Mouse (Mus musculus) midbrain, postnatal 0 days (tissue): ENCODE measurements around the gene Skida1. TPM values are rescaled to one million over a fixed set of nuclear protein-coding genes. Genes with fewer than 3 reads are reported as not detected.

Source experiments
- ATAC-seq: fragments of 200-750 bp; cut with Nextera tagmentation; 2 replicates; pipeline ENCODE4 v1.8.0; 2017; ENCODE audit warnings: moderate number of reproducible peaks, mild to moderate bottlenecking, moderate TSS enrichment, moderate library complexity; ENCODE audit not compliant: low FRiP score
- DNase-seq: peaks from one replicate; pipeline ENCODE4 v3.0.0-alpha.2; 2015; ENCODE audit warnings: low spot score
- H3K27ac ChIP-seq: fragments of 300-500 bp; sonication (generic); 2 replicates; pipeline ENCODE4 v1.5.1; 2014; ENCODE audit warnings: low read depth, mild to moderate bottlenecking, low read length, mixed read lengths
- H3K27me3 ChIP-seq: fragments of 300-500 bp; sonication (generic); 2 replicates; pipeline ENCODE4 v1.6.1; 2014; ENCODE audit warnings: low read length, control low read depth, mixed read lengths; ENCODE audit not compliant: insufficient read depth
- H3K36me3 ChIP-seq: fragments of 300-500 bp; sonication (generic); 2 replicates; pipeline ENCODE4 v1.6.1; 2014; ENCODE audit warnings: low read length, control low read depth, mixed read lengths; ENCODE audit not compliant: insufficient read depth
- H3K4me1 ChIP-seq: fragments of 300-500 bp; sonication (generic); 2 replicates; pipeline ENCODE4 v1.6.1; 2014; ENCODE audit warnings: mild to moderate bottlenecking, control low read depth, antibody characterized with exemption, low read length, mixed read lengths; ENCODE audit not compliant: insufficient read depth
- H3K4me2 ChIP-seq: fragments of 300-500 bp; sonication (generic); 2 replicates; pipeline ENCODE4 v1.6.1; 2014; ENCODE audit warnings: low read depth, mild to moderate bottlenecking, low read length, mixed read lengths; ENCODE audit not compliant: poor library complexity, severe bottlenecking
- H3K4me3 ChIP-seq: fragments of 300-500 bp; sonication (generic); 2 replicates; pipeline ENCODE4 v1.5.1; 2014; ENCODE audit warnings: low read depth, mild to moderate bottlenecking, low read length, moderate library complexity
- H3K9ac ChIP-seq: fragments of 300-500 bp; sonication (generic); replicated peaks from 2 replicates; pipeline ENCODE4 v1.6.1; 2014; ENCODE audit warnings: mild to moderate bottlenecking, low read length, moderate library complexity, mixed read lengths; ENCODE audit not compliant: poor library complexity, severe bottlenecking
- H3K9me3 ChIP-seq: fragments of 300-500 bp; sonication (generic); 2 replicates; pipeline ENCODE4 v1.6.1; 2016; ENCODE audit warnings: low read length, control low read depth
- CTCF ChIP-seq: IDR thresholded peaks from 2 replicates; pipeline ENCODE4 v1.5.1; 2016; ENCODE audit warnings: antibody characterized with exemption, mild to moderate bottlenecking
- WGBS: fragments of 180-500 bp; shearing (Covaris S2); extraction: QIAGEN DNeasy Blood & Tissue Kit; methylation state at CpG from one replicate; pipeline ENCODE4 v1.1.7; 2014; 5-methylcytosine and 5-hydroxymethylcytosine counted together
- polyA plus RNA-seq: library from polyadenylated mRNA; unstranded; fragments of >200 nt; fragmentation: Nextera tagmentation; extraction: Ambion mirVana; gene quantifications from 2 replicates; pipeline ENCODE4 v1.2.1, GENCODE M21; 2015
- total RNA-seq: library from RNA; depleted of rRNA; stranded (reverse); fragments of >200 nt; gene quantifications from 2 replicates; pipeline ENCODE4 v1.2.3, GENCODE M21; 2014

Gene Skida1
- total and polyA plus RNA-seq, 2 experiments from 2014 or later = 4.3 to 12.1 TPM

DNA sequence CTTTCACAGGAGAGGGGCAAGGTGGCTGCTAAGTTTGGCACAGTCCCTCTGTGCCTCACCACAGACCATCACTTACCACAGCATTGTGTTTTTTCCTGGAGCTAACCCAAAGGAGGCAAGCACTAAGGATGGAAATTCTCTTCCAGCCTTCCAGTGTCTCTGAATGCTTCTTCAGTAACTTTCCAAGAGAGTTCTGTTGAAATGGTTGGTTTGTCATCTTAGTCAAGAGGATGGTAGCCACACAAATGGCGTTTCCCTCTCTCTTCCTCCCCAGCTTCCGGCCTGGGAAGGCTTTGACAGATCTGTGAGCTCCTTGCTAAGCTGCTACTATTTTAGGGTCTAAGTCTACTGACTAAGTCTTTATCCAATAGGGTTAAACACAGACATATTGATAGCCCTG lies 11.4 kb downstream of the Skida1 start, which contains the start of gene A930004D18Rik:
TSS of gene A930004D18Rik (minus strand) at position 247 of the 400 bp plus-strand sequence.
- no peak within 1 kb of the TSS for H3K4me3 ChIP-seq
- no peak for ATAC-seq
- peaks cover 7% of the 10 kb centered on the region; the same call in 1 of the 2 replicates for H3K4me1 ChIP-seq
- no peak for DNase-seq
- H3K9ac ChIP-seq = no peak within 1 kb of the TSS
- no peak for TF ChIP-seq CTCF
- H3K36me3 ChIP-seq = no peaks in the 10 kb centered on the region
- H3K4me2 ChIP-seq = no peak within 1 kb of the TSS
- 78% methylated on average over 2 of the region's 2 CpGs for WGBS
- no peak within 1 kb of the TSS for H3K27ac ChIP-seq
- no peaks in the 10 kb centered on the region for H3K27me3 ChIP-seq
- no peaks in the 10 kb centered on the region for H3K9me3 ChIP-seq

DNA sequence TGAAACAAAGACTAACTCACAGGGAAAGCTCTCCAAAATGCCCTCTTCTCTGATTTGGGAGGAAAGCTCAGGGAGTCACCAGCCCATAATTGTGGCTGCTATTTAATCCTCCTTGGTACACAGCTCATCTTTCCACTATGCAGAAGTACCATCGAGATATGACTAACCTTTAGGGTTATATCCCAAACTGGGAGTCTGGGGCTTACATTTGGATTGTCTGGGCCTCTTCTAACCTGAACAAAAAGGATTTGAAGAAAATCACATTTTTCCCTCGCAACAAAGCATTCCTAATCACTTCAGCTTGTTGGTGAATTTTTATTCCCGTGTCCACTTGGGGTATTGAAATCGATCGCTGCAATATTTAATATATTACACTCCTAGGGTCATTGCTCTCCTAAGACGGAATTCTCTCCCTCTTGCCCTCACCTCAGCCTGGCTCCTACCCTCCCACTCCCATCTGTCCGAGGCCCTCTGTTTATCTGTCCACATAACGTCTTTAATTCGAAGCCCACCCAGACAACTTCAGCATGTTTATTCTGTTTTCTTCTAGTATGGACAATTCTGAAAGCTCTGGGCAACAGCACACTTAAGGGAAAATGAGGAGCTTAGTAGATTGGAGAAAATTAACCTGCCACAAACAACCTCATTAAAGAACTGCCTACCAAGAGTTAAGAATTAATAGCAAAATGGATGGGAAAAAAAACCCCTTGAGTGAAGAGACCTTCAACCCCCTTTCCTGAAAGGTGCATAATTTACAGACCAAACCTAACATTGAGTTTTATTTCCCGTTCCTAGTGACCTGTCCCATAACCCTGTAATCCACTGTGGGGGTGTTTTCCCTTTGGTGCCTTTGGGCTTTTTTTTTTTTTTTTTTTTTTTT lies 14.2 kb downstream of the Skida1 start:
- Histone ChIP-seq H3K4me3 (no peak overlapping the region), H3K4me2 (no peak overlapping the region), H3K27me3 (no peaks in the 10 kb centered on the region), H3K9ac (no peak overlapping the region), H3K36me3 (no peaks in the 10 kb centered on the region), H3K4me1 (peaks cover 10% of the 10 kb centered on the region; the same call in 1 of the 2 replicates), H3K27ac (no peak overlapping the region), H3K9me3 (no peaks in the 10 kb centered on the region)
- ATAC-seq (no peak), DNase-seq (no peak)
- WGBS = 62% methylated on average over 10 of the region's 10 CpGs
- no peak for TF ChIP-seq CTCF

DNA sequence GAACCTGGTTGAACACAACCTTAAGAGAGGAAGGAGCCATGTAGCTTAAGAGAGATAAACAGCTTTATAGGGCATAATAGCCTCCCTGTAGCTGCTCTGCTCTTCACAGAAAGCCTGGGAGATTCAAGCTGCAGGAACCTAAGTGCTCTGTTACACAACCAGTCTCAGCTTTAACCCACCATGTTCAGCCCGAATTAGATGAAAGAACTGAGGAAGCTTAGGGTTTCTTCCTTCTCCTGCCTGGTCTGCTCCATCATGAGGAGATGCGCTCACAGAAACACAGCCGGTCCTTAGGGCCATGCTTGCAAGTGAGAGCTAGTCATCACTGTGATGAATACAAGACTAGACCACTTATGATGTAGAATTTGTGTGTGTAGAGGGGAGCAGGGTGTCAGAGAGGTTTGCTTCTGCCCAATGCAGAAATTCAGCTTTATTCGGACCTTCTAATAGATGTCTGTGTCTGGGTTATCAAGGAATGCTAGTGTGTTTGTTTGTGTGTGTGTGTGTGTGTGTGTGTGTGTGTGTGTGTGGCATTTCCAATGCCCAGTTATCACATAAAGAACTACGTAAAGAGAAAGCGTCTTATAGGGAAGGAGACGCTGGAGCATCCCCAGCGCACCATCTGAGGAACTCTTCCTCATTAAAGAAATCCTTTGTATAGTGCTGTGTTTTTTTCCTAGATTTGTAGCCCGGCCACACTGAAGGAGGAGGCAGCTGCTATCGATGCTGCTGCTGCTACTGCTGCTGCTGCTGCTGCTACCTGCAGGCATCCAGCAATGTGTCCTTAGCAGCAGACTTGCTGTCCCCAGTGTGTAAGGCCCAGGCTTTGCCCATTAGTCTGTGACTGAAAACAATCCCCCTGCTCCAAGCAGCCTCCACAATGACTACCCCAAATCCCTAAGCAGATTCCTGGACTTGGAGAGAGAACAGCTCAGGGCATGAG lies 15.4 kb downstream of the Skida1 start:
- no peak overlapping the region for H3K27ac ChIP-seq
- peaks cover 10% of the 10 kb centered on the region; the same call in 1 of the 2 replicates for H3K4me1 ChIP-seq
- TF ChIP-seq CTCF = no peak
- H3K36me3 ChIP-seq = no peaks in the 10 kb centered on the region
- H3K9me3 ChIP-seq = no peaks in the 10 kb centered on the region
- ATAC-seq (no peak), DNase-seq (no peak)
- no peaks in the 10 kb centered on the region for H3K27me3 ChIP-seq
- 52% methylated on average over 10 of the region's 10 CpGs for WGBS
- H3K4me2 ChIP-seq = no peak overlapping the region
- no peak overlapping the region for H3K4me3 ChIP-seq
- H3K9ac ChIP-seq = no peak overlapping the region

DNA sequence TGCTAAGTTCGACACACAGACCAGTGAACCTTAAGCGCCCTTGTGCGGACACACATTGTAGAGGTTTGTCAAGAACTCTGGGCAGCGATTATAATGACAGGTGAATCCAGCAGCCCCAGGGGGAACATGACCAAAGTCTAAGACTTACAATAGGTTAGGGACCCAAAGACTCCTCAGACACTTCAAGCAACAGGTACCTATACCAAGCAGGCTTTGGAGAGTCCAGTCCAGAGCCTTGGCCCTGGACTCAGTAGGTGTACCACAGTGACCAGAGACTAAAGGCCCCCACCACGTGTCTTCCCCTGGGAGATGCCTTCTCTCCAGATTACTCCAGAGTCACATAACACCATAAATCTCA lies 16.3 kb downstream of the Skida1 start:
- Histone ChIP-seq H3K36me3 (no peaks in the 10 kb centered on the region), H3K27me3 (no peaks in the 10 kb centered on the region), H3K9me3 (no peaks in the 10 kb centered on the region), H3K4me2 (no peak overlapping the region), H3K4me3 (no peak overlapping the region), H3K4me1 (peaks cover 10% of the 10 kb centered on the region; the same call in 1 of the 2 replicates), H3K9ac (no peak overlapping the region), H3K27ac (no peak overlapping the region)
- 60% methylated on average over 5 of the region's 5 CpGs for WGBS
- DNase-seq = no peak
- ATAC-seq = no peak
- no peak for TF ChIP-seq CTCF

DNA sequence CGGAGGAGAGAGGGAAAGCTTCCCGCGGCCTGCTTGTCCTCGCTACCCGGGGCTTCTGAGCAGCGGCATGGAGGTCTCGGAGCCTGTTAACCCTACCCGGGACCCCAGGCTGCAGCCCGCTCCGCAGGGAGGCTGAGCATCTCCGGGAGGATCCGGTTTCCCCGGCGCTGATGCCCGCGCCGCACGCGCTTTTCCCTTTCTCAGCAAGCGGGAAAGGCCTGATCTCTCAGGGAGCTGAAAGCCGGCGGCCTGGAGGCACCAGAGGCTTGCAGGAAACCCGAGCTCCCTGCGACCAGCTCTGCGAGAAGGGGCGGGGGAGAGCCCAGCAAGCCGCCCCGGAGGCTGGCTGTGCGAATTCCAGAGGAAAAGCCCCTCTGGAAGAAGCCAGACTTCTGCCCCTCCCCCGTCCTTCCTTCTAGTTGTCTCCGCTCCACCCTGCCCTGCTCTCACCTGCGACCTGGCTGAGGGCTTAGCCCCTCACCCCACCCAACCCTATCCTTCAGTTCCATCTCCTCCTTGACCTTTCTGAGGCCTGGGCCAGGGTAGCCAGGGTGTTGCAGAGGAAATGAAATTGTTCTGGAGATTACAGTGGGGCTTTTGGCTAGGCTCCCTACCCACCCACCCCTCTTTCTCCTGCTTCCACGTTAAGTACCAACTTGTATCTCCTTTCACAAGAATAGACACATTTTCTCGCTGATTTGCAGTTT lies 16.9 kb downstream of the Skida1 start:
- Histone ChIP-seq H3K9ac (peak overlapping the region; percentile 55), H3K36me3 (no peaks in the 10 kb centered on the region), H3K27ac (no peak overlapping the region), H3K4me1 (peaks cover 13% of the 10 kb centered on the region; the same call in 1 of the 2 replicates), H3K4me2 (peak overlapping the region; percentile 80), H3K9me3 (no peaks in the 10 kb centered on the region), H3K4me3 (peak overlapping the region; percentile 36), H3K27me3 (no peaks in the 10 kb centered on the region)
- TF ChIP-seq CTCF = no peak
- peak; percentile 68 for DNase-seq
- no peak for ATAC-seq
- WGBS = 14% methylated on average over 29 of the region's 34 CpGs
